Mouse (Mus musculus): Measurements from ENCODE around the gene Shc3. TPM values are rescaled to one million over a fixed set of nuclear protein-coding genes. Genes with fewer than 3 reads are reported as not detected.
A peak's percentile ranks its signal among the peaks of the same experiment; 100 is the strongest.

Shc3 gene
- polyA plus RNA-seq, 1 experiment from 2014 or later = 0.18 TPM

DNA sequence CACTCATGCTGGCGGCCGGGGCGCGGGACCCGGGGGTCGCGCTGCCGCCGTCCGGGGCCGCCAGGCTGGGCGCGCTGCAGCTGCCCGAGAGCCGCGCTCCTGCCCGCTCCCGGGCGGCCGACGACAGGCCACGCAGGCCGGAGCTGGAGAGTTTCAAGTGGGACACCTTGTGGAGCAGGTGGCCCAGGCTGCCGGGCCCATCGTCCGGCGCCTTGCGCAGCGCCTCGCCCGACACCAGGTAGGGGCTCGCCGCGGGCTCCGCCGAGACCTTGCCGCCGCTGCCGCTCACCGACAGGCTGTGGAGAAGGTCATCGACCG, 2.2 kb downstream of the Shc3 start:
- Histone ChIP-seq H3K4me2 (peak overlapping the region; percentile 88), H3K9me3 (replicated peaks) (no peaks in the 10 kb centered on the region), H3K9ac (peak overlapping the region; percentile 44), H3K4me1 (peaks cover 35% of the 10 kb centered on the region), H3K4me3 (replicated peaks) (peak overlapping the region; percentile 52), H3K27me3 (peaks cover 87% of the 10 kb centered on the region), H3K27ac (no peak overlapping the region), H3K36me3 (no peaks in the 10 kb centered on the region)
- under 1% methylated on average over 39 of the region's 42 CpGs for WGBS
- ATAC-seq (replicated peaks; ENCODE audit: low FRiP score) = 0 out of 2 replicates have a peak, but pooled peaks have one; percentile 13

DNA sequence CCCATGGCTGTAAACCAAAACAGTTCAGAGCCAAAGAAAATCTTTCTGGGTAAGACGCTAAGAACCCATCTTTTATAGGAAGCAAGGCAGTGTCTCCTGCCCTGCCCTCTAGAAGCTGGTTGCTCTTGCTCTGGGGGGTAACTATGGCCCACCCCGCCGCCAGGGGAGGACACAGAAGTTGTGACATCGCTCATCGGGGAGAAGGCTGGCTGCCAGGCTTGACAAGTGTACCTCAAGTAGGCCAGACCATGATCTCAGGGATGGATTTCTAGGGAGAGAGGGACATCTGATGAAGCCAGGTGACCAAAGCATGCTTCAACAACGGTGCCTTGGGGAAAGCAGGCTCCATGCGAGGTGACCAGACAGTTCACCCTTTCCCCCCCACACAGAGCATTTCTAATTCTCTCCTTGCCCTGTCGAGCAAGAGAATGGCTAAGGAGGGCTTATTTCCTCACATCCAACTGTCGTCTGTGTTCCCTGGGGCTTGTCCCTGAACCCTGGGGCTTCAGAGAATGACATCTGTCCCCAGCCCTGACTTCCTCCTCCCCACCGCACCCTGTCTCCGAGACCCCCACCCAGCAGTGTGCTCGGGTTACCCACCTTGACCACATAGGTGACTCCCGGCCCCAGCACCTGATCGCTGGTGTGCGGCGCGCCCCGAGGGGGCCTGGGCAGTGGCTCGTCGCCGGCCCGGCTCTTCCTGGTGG, 2.7 kb downstream of the Shc3 start:
- H3K27me3 ChIP-seq = peaks cover 82% of the 10 kb centered on the region

DNA sequence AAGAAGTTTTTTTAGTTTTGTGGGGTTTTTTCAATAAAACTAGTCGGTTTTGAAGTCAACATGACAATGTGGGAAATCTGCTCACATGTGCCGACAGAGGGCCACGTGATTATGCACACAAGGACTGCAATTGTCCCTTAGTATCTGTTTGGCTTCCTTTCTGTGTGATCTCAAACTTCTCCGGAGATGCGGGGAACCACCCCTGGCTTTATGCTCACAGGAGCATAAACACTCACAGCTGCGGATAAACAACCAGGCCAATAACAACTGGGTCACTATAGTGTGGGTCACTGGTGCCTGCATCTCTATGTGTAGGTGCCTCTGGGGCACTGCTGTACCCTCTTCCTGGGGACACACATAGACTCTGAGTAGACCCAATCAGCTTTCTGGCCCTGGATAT, 4.5 kb downstream of the Shc3 start:
- H3K4me2 ChIP-seq = no peak overlapping the region
- no peaks in the 10 kb centered on the region for H3K9me3 ChIP-seq (replicated peaks)
- H3K27me3 ChIP-seq = peaks cover 64% of the 10 kb centered on the region
- 77% methylated on average over 6 of the region's 6 CpGs for WGBS
- ATAC-seq (replicated peaks; ENCODE audit: low FRiP score) = no peak
- H3K36me3 ChIP-seq = no peaks in the 10 kb centered on the region
- H3K27ac ChIP-seq = no peak overlapping the region
- no peak overlapping the region for H3K4me3 ChIP-seq (replicated peaks)
- H3K9ac ChIP-seq = no peak overlapping the region
- peaks cover 29% of the 10 kb centered on the region for H3K4me1 ChIP-seq

More for the DNA sequence above, 2.7 kb downstream of the Shc3 start:
- ATAC-seq (replicated peaks; ENCODE audit: low FRiP score) = no peak
- H3K4me3 ChIP-seq (replicated peaks) = peak overlapping the region; percentile 52
- H3K4me1 ChIP-seq = peaks cover 35% of the 10 kb centered on the region
- 9% methylated on average over 22 of the region's 22 CpGs for WGBS
- H3K9ac ChIP-seq = peak overlapping the region; percentile 44
- H3K27ac ChIP-seq = no peak overlapping the region
- no peaks in the 10 kb centered on the region for H3K9me3 ChIP-seq (replicated peaks)
- H3K4me2 ChIP-seq = peak overlapping the region; percentile 88
- H3K36me3 ChIP-seq = no peaks in the 10 kb centered on the region

DNA sequence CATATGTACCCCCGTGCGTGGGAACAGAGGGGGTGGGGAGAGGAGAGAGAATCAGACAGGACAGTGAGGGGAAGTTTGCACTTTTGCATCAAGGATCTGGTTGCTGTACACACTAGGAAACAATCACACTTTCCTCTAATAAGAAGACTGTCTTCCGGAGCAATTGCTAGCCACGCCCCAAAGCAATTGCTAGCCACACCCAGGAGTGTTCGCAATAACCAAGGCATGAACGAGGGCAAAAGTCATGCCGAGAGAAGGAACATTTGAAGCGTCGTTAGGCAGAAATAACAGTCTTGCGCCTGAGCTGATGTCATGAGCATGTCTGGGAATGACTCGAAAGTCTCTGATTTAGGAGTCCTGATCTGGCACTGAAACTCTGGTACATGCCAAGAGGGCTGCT, 15.9 kb downstream of the Shc3 start:
- Histone ChIP-seq H3K4me2 (no peak overlapping the region), H3K9ac (no peak overlapping the region), H3K27me3 (peaks cover 7% of the 10 kb centered on the region; the same call in 1 of the 2 replicates), H3K4me3 (replicated peaks) (no peak overlapping the region), H3K9me3 (replicated peaks) (no peaks in the 10 kb centered on the region), H3K27ac (no peak overlapping the region), H3K4me1 (no peaks in the 10 kb centered on the region), H3K36me3 (no peaks in the 10 kb centered on the region)
- ATAC-seq (replicated peaks; ENCODE audit: low FRiP score) = no peak
- 67% methylated on average over 11 of the region's 11 CpGs for WGBS

DNA sequence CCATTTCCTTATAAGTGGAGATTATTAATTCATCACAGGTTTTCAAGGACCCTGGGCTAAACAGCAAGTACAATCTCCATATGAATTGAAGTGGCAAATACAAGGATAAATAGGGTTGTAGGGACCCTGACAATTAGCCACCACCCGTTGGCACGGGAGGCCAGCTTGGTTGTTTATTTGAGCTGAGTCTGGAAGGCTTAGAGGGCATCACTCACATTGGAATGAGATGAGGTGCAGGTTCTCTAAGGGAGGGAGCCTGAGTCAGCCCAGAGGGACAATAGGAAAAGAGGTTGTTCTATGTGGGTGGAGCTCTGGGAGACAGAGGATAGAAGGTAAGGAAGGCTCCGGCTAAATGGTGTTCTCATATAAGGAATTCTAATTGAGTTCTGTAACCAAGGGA, 17.0 kb downstream of the Shc3 start:
- no peak overlapping the region for H3K9ac ChIP-seq

DNA sequence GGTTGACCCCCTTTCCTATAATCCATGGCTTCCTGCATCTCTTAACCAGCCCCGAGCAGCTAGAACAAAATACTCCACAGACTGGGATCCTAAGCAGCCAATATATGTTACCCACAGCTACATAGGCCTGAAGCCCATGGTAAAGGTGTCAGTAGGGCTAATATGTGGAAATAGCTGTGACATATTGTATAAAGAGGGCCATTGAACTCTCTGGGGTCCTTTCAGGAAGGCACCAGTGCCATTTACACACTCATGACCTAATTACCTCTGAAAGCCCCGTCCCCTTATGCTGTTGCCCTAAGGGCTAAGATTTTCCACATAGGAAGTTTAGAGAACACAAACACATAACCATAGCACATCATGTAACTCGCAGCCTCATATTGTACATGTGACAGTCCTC, 17.4 kb downstream of the Shc3 start:
- no peak overlapping the region for H3K9ac ChIP-seq
- no peaks in the 10 kb centered on the region for H3K4me1 ChIP-seq
- no peak overlapping the region for H3K27ac ChIP-seq
- no peak overlapping the region for H3K4me2 ChIP-seq
- no peak for ATAC-seq (replicated peaks; ENCODE audit: low FRiP score)
- H3K4me3 ChIP-seq (replicated peaks) = no peak overlapping the region
- WGBS = 79% methylated on average over 3 of the region's 3 CpGs
- no peaks in the 10 kb centered on the region for H3K9me3 ChIP-seq (replicated peaks)
- H3K36me3 ChIP-seq = no peaks in the 10 kb centered on the region
- peaks cover 7% of the 10 kb centered on the region; the same call in 1 of the 2 replicates for H3K27me3 ChIP-seq

More for the DNA sequence above, 17.0 kb downstream of the Shc3 start:
- Histone ChIP-seq H3K27ac (no peak overlapping the region), H3K9me3 (replicated peaks) (no peaks in the 10 kb centered on the region), H3K36me3 (no peaks in the 10 kb centered on the region), H3K4me2 (no peak overlapping the region), H3K4me1 (no peaks in the 10 kb centered on the region), H3K4me3 (replicated peaks) (no peak overlapping the region), H3K27me3 (peaks cover 7% of the 10 kb centered on the region; the same call in 1 of the 2 replicates)
- 66% methylated on average over 3 of the region's 3 CpGs for WGBS
- ATAC-seq (replicated peaks; ENCODE audit: low FRiP score) = no peak

DNA sequence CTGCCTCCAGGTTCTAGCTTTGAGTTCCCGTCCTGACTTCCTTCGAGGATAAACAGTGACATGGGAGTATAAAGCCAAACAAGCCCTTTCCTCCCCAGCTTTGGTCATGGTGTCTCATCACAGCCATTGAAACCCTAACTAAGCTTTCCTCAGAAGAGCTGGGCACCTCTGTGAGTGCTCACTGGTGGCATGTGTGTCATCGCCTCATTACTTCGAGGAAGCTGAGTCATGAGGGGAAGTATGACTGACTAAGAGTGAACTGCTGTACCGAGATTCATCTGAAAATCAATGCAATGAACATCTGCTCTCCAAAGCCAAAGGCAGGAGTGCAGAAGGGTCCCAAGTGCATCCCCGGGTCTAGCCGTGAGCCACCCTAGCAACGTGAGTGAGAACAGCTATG, 29.4 kb downstream of the Shc3 start:
- no peak for ATAC-seq (replicated peaks; ENCODE audit: low FRiP score)
- H3K9ac ChIP-seq = no peak overlapping the region
- H3K4me2 ChIP-seq = no peak overlapping the region
- no peaks in the 10 kb centered on the region for H3K36me3 ChIP-seq
- no peaks in the 10 kb centered on the region for H3K4me1 ChIP-seq
- 86% methylated on average over 8 of the region's 8 CpGs for WGBS
- H3K4me3 ChIP-seq (replicated peaks) = no peak overlapping the region
- no peak overlapping the region for H3K27ac ChIP-seq
- H3K27me3 ChIP-seq = no peaks in the 10 kb centered on the region
- H3K9me3 ChIP-seq (replicated peaks) = no peaks in the 10 kb centered on the region

DNA sequence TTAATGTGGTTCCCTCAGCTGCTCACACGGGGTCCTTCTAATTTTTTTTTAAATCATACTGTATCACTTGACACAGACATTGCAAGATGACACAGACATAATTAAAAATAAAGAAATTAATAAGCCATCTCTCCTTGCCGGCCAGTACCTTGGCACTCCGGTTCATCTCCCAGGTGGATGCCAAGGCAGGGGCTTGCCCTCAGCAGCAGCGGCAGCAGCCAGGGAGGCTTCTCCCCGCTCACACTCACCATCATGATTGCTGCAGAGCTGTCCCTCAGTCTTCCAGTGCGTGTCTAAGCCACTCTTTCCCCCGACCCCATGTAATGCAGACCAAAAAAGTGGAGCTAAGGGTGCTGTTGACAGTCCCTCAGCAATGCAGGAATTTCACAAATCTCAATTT, 33.9 kb downstream of the Shc3 start:
- H3K27ac ChIP-seq = no peak overlapping the region
- H3K4me2 ChIP-seq = no peak overlapping the region
- H3K9me3 ChIP-seq (replicated peaks) = no peaks in the 10 kb centered on the region
- 85% methylated on average over 7 of the region's 7 CpGs for WGBS
- H3K36me3 ChIP-seq = no peaks in the 10 kb centered on the region
- no peaks in the 10 kb centered on the region for H3K4me1 ChIP-seq
- ATAC-seq (replicated peaks; ENCODE audit: low FRiP score) = no peak
- no peak overlapping the region for H3K4me3 ChIP-seq (replicated peaks)
- no peak overlapping the region for H3K9ac ChIP-seq
- H3K27me3 ChIP-seq = no peaks in the 10 kb centered on the region

DNA sequence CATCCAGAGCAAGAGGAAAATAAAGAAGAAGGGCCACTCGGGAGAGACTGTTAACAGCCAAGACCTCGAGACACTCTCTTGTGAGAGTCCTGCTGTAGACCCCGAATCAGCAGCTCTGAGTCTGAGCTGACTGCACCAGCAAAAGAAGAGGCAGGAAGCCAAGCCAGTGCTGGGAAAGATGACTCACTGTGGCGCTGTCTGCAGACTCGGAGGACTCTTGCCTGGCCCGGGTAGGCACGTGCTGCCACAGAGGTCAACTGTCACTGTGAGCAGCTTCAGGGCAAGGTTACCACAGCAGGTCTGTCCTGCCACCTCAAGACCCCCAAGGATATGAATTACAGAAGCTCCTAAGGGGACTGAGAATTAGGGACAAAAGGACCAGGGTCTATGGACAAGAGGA, 42.7 kb downstream of the Shc3 start:
- no peak for ATAC-seq (replicated peaks; ENCODE audit: low FRiP score)
- Histone ChIP-seq H3K4me3 (replicated peaks) (no peak overlapping the region), H3K27ac (no peak overlapping the region), H3K4me1 (no peaks in the 10 kb centered on the region), H3K36me3 (no peaks in the 10 kb centered on the region), H3K9ac (no peak overlapping the region), H3K9me3 (replicated peaks) (no peaks in the 10 kb centered on the region), H3K27me3 (no peaks in the 10 kb centered on the region), H3K4me2 (no peak overlapping the region)
- 49% methylated on average over 7 of the region's 7 CpGs for WGBS

DNA sequence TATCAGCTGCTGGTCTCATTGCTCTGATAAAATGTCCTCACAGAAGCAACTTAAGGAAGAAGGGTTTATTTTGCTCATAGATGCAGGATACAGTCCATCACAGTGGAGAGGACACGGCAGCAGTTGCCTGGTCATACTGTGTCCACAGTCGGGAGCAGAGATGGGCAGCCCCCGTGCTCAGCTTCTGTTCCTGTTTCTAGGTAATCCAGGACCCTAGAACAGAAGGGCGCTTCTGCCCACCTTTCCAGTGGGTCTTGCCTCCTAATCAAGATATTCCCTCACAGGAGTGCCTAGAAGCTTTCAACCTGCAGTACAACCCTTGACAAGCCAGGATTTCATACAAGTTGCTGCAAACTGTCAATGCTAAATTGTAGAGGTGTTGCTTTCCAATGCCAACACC, 44.9 kb downstream of the Shc3 start:
- Histone ChIP-seq H3K4me3 (replicated peaks) (no peak overlapping the region), H3K9ac (no peak overlapping the region), H3K4me1 (no peaks in the 10 kb centered on the region), H3K36me3 (no peaks in the 10 kb centered on the region), H3K27me3 (no peaks in the 10 kb centered on the region), H3K27ac (no peak overlapping the region), H3K4me2 (no peak overlapping the region), H3K9me3 (replicated peaks) (no peaks in the 10 kb centered on the region)
- 94% methylated on average over 4 of the region's 4 CpGs for WGBS
- ATAC-seq (replicated peaks; ENCODE audit: low FRiP score) = no peak

DNA sequence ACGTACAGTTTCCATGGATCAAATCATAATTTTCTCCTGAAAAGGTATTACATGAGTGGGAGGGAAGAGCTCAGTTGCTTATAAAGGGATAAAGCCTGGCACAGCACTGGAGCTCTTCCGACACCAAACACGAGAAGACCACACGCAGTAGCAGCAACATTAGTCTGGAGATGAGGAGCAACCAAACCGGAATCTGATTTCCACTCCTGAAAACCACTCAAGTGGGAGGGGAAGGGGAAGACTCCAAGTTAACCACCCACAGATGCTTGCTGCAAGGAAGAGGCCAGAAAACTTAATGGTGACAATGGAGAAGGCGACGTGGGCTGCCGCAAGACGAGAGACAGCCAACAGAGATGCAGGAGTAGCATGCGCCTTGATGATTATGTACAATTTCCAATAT, 45.9 kb downstream of the Shc3 start:
- no peak overlapping the region for H3K4me3 ChIP-seq (replicated peaks)
- H3K36me3 ChIP-seq = no peaks in the 10 kb centered on the region
- no peaks in the 10 kb centered on the region for H3K4me1 ChIP-seq
- H3K9me3 ChIP-seq (replicated peaks) = no peaks in the 10 kb centered on the region
- H3K9ac ChIP-seq = no peak overlapping the region
- no peak overlapping the region for H3K27ac ChIP-seq
- ATAC-seq (replicated peaks; ENCODE audit: low FRiP score) = no peak
- WGBS = 96% methylated on average over 10 of the region's 10 CpGs
- H3K27me3 ChIP-seq = no peaks in the 10 kb centered on the region
- H3K4me2 ChIP-seq = no peak overlapping the region

DNA sequence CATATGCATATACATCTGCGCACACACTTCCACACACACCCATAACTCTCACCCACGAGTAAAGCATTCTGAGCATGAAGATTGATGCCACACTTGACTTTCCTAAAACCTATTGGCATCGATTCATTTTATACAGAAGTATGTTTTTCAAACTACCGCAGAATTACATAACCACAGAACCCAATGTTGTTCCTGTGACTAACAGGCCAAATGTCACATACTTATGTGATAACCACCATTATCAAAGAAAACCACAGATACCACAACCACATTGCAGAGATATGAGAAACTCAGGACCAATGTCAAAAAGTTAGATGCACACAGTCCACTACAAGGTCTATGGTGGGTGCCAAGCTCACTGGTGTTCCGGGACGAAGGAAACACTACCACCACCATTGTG, 50.3 kb downstream of the Shc3 start:
- no peak for ATAC-seq (replicated peaks; ENCODE audit: low FRiP score)
- 93% methylated on average over 6 of the region's 6 CpGs for WGBS
- Histone ChIP-seq H3K4me3 (replicated peaks) (no peak overlapping the region), H3K9ac (no peak overlapping the region), H3K27me3 (no peaks in the 10 kb centered on the region), H3K9me3 (replicated peaks) (no peaks in the 10 kb centered on the region), H3K4me1 (no peaks in the 10 kb centered on the region), H3K36me3 (no peaks in the 10 kb centered on the region), H3K27ac (no peak overlapping the region), H3K4me2 (no peak overlapping the region)

DNA sequence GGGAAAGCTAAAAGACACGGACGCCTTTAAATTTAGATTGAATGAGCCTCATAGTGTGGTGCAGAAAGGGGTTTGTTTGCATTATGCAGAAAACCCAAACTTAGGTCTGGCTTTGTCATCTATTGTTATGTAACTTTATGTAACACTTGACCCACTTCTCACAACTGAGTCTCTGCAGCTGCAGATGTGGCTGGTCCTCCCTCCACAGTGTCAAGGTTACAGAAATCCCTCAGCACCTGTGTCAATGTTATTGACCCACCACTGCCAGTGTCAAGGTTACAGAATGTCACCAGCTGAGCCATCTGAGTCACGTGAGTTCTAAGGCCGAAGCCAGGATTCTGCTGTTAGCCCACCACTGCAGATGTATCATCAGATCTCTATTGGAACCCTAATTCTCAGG, 51.3 kb downstream of the Shc3 start:
- 71% methylated on average over 4 of the region's 4 CpGs for WGBS
- Histone ChIP-seq H3K9me3 (replicated peaks) (no peaks in the 10 kb centered on the region), H3K4me2 (no peak overlapping the region), H3K27me3 (no peaks in the 10 kb centered on the region), H3K4me1 (no peaks in the 10 kb centered on the region), H3K27ac (no peak overlapping the region), H3K9ac (no peak overlapping the region), H3K4me3 (replicated peaks) (no peak overlapping the region), H3K36me3 (no peaks in the 10 kb centered on the region)
- ATAC-seq (replicated peaks; ENCODE audit: low FRiP score) = no peak

Data from kidney, embryonic 15.5 days (tissue).